Mouse (Mus musculus) C2C12 (cell line): Measurements from ENCODE around the gene Rnf145. TPM values are rescaled to one million over a fixed set of nuclear protein-coding genes. Genes with fewer than 3 reads are reported as not detected.

ENCODE experiments used
- H3K27me3 ChIP-seq: one replicate; pipeline ENCODE4 v1.6.1; 2011; ENCODE audit not compliant: control insufficient read depth, insufficient read depth, insufficient read length
- H3K36me3 ChIP-seq: one replicate; pipeline ENCODE4 v1.6.1; 2011; ENCODE audit not compliant: control insufficient read depth, insufficient read depth
- H3K4me3 ChIP-seq: one replicate; pipeline ENCODE4 v1.5.1; 2011; ENCODE audit warnings: mild to moderate bottlenecking, control low read depth; ENCODE audit not compliant: poor library complexity, insufficient read depth, severe bottlenecking
- H3K79me2 ChIP-seq: one replicate; pipeline ENCODE4 v1.6.1; 2011; ENCODE audit not compliant: control insufficient read depth, insufficient read depth
- H3K79me3 ChIP-seq: one replicate; pipeline ENCODE4 v1.6.1; 2011; ENCODE audit warnings: low read depth, control low read depth
- H3ac ChIP-seq: one replicate; pipeline ENCODE3; 2011; ENCODE audit warnings: low read depth; ENCODE audit not compliant: control insufficient read depth, insufficient read length
- CEBPB ChIP-seq: IDR thresholded peaks from one replicate; pipeline ENCODE4 v1.6.1; 2011; ENCODE audit warnings: low read depth, mild to moderate bottlenecking, control low read depth, moderate library complexity
- CTCF ChIP-seq: IDR thresholded peaks from one replicate; pipeline ENCODE4 v1.5.1; 2011; ENCODE audit not compliant: control insufficient read depth, insufficient read depth, insufficient read length
- FOSL1 ChIP-seq: IDR thresholded peaks from one replicate; pipeline ENCODE4 v1.8.0; 2011; ENCODE audit warnings: mild to moderate bottlenecking, low read length; ENCODE audit not compliant: poor library complexity, insufficient read depth, severe bottlenecking
- MAX ChIP-seq: IDR thresholded peaks from one replicate; pipeline ENCODE4 v1.6.1; 2011; ENCODE audit warnings: mild to moderate bottlenecking, control low read depth
- MYOD1 ChIP-seq: IDR thresholded peaks from one replicate; pipeline ENCODE4 v1.6.1; 2011; ENCODE audit warnings: low read depth; ENCODE audit not compliant: control insufficient read depth, insufficient read length
- MYOG ChIP-seq: IDR thresholded peaks from one replicate; pipeline ENCODE4 v1.6.1; 2011; ENCODE audit not compliant: control insufficient read depth, insufficient read length; ENCODE audit errors: extremely low read depth
- USF1 ChIP-seq: IDR thresholded peaks from one replicate; pipeline ENCODE4 v1.6.1; 2011; ENCODE audit warnings: low read depth, mild to moderate bottlenecking, control low read depth, moderate library complexity
- polyA plus RNA-seq: library from polyadenylated mRNA; unstranded; fragments of >200 nt; fragmentation: generic; extraction: Trizol; gene quantifications from one replicate; pipeline ENCODE4 v1.2.1, GENCODE M21; 2012; ENCODE audit warnings: missing spikeins

Gene Rnf145
- polyA plus RNA-seq, 1 experiment = 68.9 TPM

- no peak overlapping the region for H3K4me3 ChIP-seq
- no peaks in the 10 kb centered on the region for H3K79me2 ChIP-seq
- no peak overlapping the region for H3ac ChIP-seq
- H3K36me3 ChIP-seq = no peaks in the 10 kb centered on the region
- H3K79me3 ChIP-seq = no peaks in the 10 kb centered on the region
- TF ChIP-seq MYOD1 (no peak), CEBPB (no peak), CTCF (no peak), MAX (no peak), FOSL1 (no peak), USF1 (no peak), MYOG (no peak)
- H3K27me3 ChIP-seq = no peaks in the 10 kb centered on the region
Measured at GRCm38 (mm10) chr11:44476445-44476844, 42.3 kb upstream of the Rnf145 start.

GRCm38 (mm10) chr11:44478382-44478781, 40.4 kb upstream of the Rnf145 start:
- TF ChIP-seq MYOG (no peak), USF1 (no peak), MAX (no peak), MYOD1 (no peak), FOSL1 (no peak), CEBPB (no peak), CTCF (no peak)

GRCm38 (mm10) chr11:44480246-44480645, 38.5 kb upstream of the Rnf145 start:
- H3K4me3 ChIP-seq = no peak overlapping the region
- TF ChIP-seq FOSL1 (no peak), CTCF (no peak), CEBPB (no peak), MYOD1 (no peak), MAX (no peak), USF1 (no peak), MYOG (no peak)
- H3K36me3 ChIP-seq = no peaks in the 10 kb centered on the region
- H3K79me3 ChIP-seq = no peaks in the 10 kb centered on the region
- no peaks in the 10 kb centered on the region for H3K79me2 ChIP-seq
- no peak overlapping the region for H3ac ChIP-seq
- no peaks in the 10 kb centered on the region for H3K27me3 ChIP-seq

More at GRCm38 (mm10) chr11:44478382-44478781, 40.4 kb upstream of the Rnf145 start:
- no peaks in the 10 kb centered on the region for H3K79me2 ChIP-seq
- no peak overlapping the region for H3ac ChIP-seq
- H3K79me3 ChIP-seq = no peaks in the 10 kb centered on the region
- no peaks in the 10 kb centered on the region for H3K27me3 ChIP-seq
- H3K36me3 ChIP-seq = no peaks in the 10 kb centered on the region
- no peak overlapping the region for H3K4me3 ChIP-seq

- Histone ChIP-seq H3K79me3 (no peaks in the 10 kb centered on the region), H3K4me3 (no peak overlapping the region), H3K27me3 (no peaks in the 10 kb centered on the region), H3K36me3 (no peaks in the 10 kb centered on the region), H3ac (no peak overlapping the region), H3K79me2 (no peaks in the 10 kb centered on the region)
- no peak for TF ChIP-seq MYOD1
Measured at GRCm38 (mm10) chr11:44485089-44485736, 33.6 kb upstream of the Rnf145 start.

GRCm38 (mm10) chr11:44489117-44489516, 29.6 kb upstream of the Rnf145 start:
- no peaks in the 10 kb centered on the region for H3K36me3 ChIP-seq
- no peak overlapping the region for H3K4me3 ChIP-seq
- TF ChIP-seq MYOD1 (no peak), USF1 (no peak), CTCF (no peak), CEBPB (no peak), MAX (no peak), FOSL1 (no peak)
- H3K27me3 ChIP-seq = no peaks in the 10 kb centered on the region
- H3K79me2 ChIP-seq = no peaks in the 10 kb centered on the region
- H3ac ChIP-seq = no peak overlapping the region
- no peaks in the 10 kb centered on the region for H3K79me3 ChIP-seq
